Mouse (Mus musculus): ENCODE measurements at regions not wholly inside any gene's neighbourhood (a gene's known extent, or its start where the extent isn't known, plus 50 kb on each side); places are given as distances from the start of the nearest gene placed in this dataset.

GRCm38 (mm10) chr1:183504103-183504841 lies 86.3 kb downstream of the Hhipl2 start:
- H3K9ac ChIP-seq (replicated peaks; ENCODE audit: low read depth, low read length): no peak overlapping the region
- no peaks in the 10 kb centered on the region for H3K4me1 ChIP-seq (ENCODE audit: control insufficient read depth, insufficient read depth, low read length)
- no peak overlapping the region for H3K4me2 ChIP-seq (replicated peaks; ENCODE audit: low read depth, low read length)
- H3K4me3 ChIP-seq (ENCODE audit: low read depth, low read length): no peak overlapping the region
- WGBS: 91% methylated on average over 14 of the region's 14 CpGs
- ATAC-seq (ENCODE audit: insufficient number of reproducible peaks, insufficient read depth, low FRiP score, low read depth): no peak
- H3K9me3 ChIP-seq (ENCODE audit: control insufficient read depth, low read depth, low read length): no peaks in the 10 kb centered on the region
- H3K27me3 ChIP-seq (ENCODE audit: control insufficient read depth, insufficient read depth, low read length): no peaks in the 10 kb centered on the region
- no peaks in the 10 kb centered on the region for H3K36me3 ChIP-seq (ENCODE audit: control insufficient read depth, insufficient read depth, low read length)
- no peak overlapping the region for H3K27ac ChIP-seq (ENCODE audit: low read length)

GRCm38 (mm10) chr1:183507893-183508292 lies 89.9 kb downstream of the Hhipl2 start:
- Histone ChIP-seq H3K9me3 (ENCODE audit: control insufficient read depth, low read depth, low read length) (no peaks in the 10 kb centered on the region), H3K27ac (ENCODE audit: low read length) (no peak overlapping the region), H3K4me1 (ENCODE audit: control insufficient read depth, insufficient read depth, low read length) (no peaks in the 10 kb centered on the region), H3K27me3 (ENCODE audit: control insufficient read depth, insufficient read depth, low read length) (no peaks in the 10 kb centered on the region), H3K36me3 (ENCODE audit: control insufficient read depth, insufficient read depth, low read length) (no peaks in the 10 kb centered on the region), H3K9ac (replicated peaks; ENCODE audit: low read depth, low read length) (no peak overlapping the region), H3K4me3 (ENCODE audit: low read depth, low read length) (no peak overlapping the region), H3K4me2 (replicated peaks; ENCODE audit: low read depth, low read length) (no peak overlapping the region)
- 85% methylated on average over 2 of the region's 2 CpGs for WGBS
- no peak for ATAC-seq (ENCODE audit: insufficient number of reproducible peaks, insufficient read depth, low FRiP score, low read depth)

- no peaks in the 10 kb centered on the region for H3K9me3 ChIP-seq (ENCODE audit: control insufficient read depth, low read depth, low read length)
- H3K27me3 ChIP-seq (ENCODE audit: control insufficient read depth, insufficient read depth, low read length): no peaks in the 10 kb centered on the region
- no peaks in the 10 kb centered on the region for H3K4me1 ChIP-seq (ENCODE audit: control insufficient read depth, insufficient read depth, low read length)
- no peak overlapping the region for H3K4me3 ChIP-seq (ENCODE audit: low read depth, low read length)
- 72% methylated on average over 10 of the region's 10 CpGs for WGBS
- no peaks in the 10 kb centered on the region for H3K36me3 ChIP-seq (ENCODE audit: control insufficient read depth, insufficient read depth, low read length)
- no peak overlapping the region for H3K9ac ChIP-seq (replicated peaks; ENCODE audit: low read depth, low read length)
- no peak for ATAC-seq (ENCODE audit: insufficient number of reproducible peaks, insufficient read depth, low FRiP score, low read depth)
- no peak overlapping the region for H3K27ac ChIP-seq (ENCODE audit: low read length)
- no peak overlapping the region for H3K4me2 ChIP-seq (replicated peaks; ENCODE audit: low read depth, low read length)
Measured at GRCm38 (mm10) chr1:183510759-183511158, 92.7 kb downstream of the Hhipl2 start.

GRCm38 (mm10) chr1:183513876-183514275 lies 95.9 kb downstream of the Hhipl2 start:
- no peak for ATAC-seq (ENCODE audit: insufficient number of reproducible peaks, insufficient read depth, low FRiP score, low read depth)
- H3K4me1 ChIP-seq (ENCODE audit: control insufficient read depth, insufficient read depth, low read length): no peaks in the 10 kb centered on the region
- no peaks in the 10 kb centered on the region for H3K27me3 ChIP-seq (ENCODE audit: control insufficient read depth, insufficient read depth, low read length)
- no peak overlapping the region for H3K9ac ChIP-seq (replicated peaks; ENCODE audit: low read depth, low read length)
- no peak overlapping the region for H3K27ac ChIP-seq (ENCODE audit: low read length)
- 77% methylated on average over 3 of the region's 3 CpGs for WGBS
- H3K9me3 ChIP-seq (ENCODE audit: control insufficient read depth, low read depth, low read length): no peaks in the 10 kb centered on the region
- no peak overlapping the region for H3K4me2 ChIP-seq (replicated peaks; ENCODE audit: low read depth, low read length)
- no peak overlapping the region for H3K4me3 ChIP-seq (ENCODE audit: low read depth, low read length)
- no peaks in the 10 kb centered on the region for H3K36me3 ChIP-seq (ENCODE audit: control insufficient read depth, insufficient read depth, low read length)

- Histone ChIP-seq H3K36me3 (ENCODE audit: control insufficient read depth, insufficient read depth, low read length) (no peaks in the 10 kb centered on the region), H3K4me3 (ENCODE audit: low read depth, low read length) (no peak overlapping the region), H3K9ac (replicated peaks; ENCODE audit: low read depth, low read length) (no peak overlapping the region), H3K4me1 (ENCODE audit: control insufficient read depth, insufficient read depth, low read length) (no peaks in the 10 kb centered on the region), H3K9me3 (ENCODE audit: control insufficient read depth, low read depth, low read length) (no peaks in the 10 kb centered on the region), H3K27ac (ENCODE audit: low read length) (no peak overlapping the region), H3K4me2 (replicated peaks; ENCODE audit: low read depth, low read length) (no peak overlapping the region), H3K27me3 (ENCODE audit: control insufficient read depth, insufficient read depth, low read length) (no peaks in the 10 kb centered on the region)
- no peak for ATAC-seq (ENCODE audit: insufficient number of reproducible peaks, insufficient read depth, low FRiP score, low read depth)
- WGBS: 76% methylated on average over 15 of the region's 15 CpGs
Measured at GRCm38 (mm10) chr1:183514281-183514983, 96.4 kb downstream of the Hhipl2 start.

GRCm38 (mm10) chr1:183514984-183515287 lies 96.9 kb downstream of the Hhipl2 start:
- ATAC-seq (ENCODE audit: insufficient number of reproducible peaks, insufficient read depth, low FRiP score, low read depth): no peak

GRCm38 (mm10) chr1:183516167-183516566 lies 98.2 kb downstream of the Hhipl2 start:
- no peak for ATAC-seq (ENCODE audit: insufficient number of reproducible peaks, insufficient read depth, low FRiP score, low read depth)
- Histone ChIP-seq H3K9me3 (ENCODE audit: control insufficient read depth, low read depth, low read length) (no peaks in the 10 kb centered on the region), H3K4me3 (ENCODE audit: low read depth, low read length) (no peak overlapping the region), H3K27me3 (ENCODE audit: control insufficient read depth, insufficient read depth, low read length) (no peaks in the 10 kb centered on the region), H3K27ac (ENCODE audit: low read length) (no peak overlapping the region), H3K36me3 (ENCODE audit: control insufficient read depth, insufficient read depth, low read length) (no peaks in the 10 kb centered on the region), H3K4me2 (replicated peaks; ENCODE audit: low read depth, low read length) (no peak overlapping the region), H3K4me1 (ENCODE audit: control insufficient read depth, insufficient read depth, low read length) (no peaks in the 10 kb centered on the region), H3K9ac (replicated peaks; ENCODE audit: low read depth, low read length) (no peak overlapping the region)
- WGBS: 60% methylated on average over 4 of the region's 4 CpGs

More at GRCm38 (mm10) chr1:183514984-183515287, 96.9 kb downstream of the Hhipl2 start:
- Histone ChIP-seq H3K4me2 (replicated peaks; ENCODE audit: low read depth, low read length) (no peak overlapping the region), H3K4me3 (ENCODE audit: low read depth, low read length) (no peak overlapping the region), H3K9me3 (ENCODE audit: control insufficient read depth, low read depth, low read length) (no peaks in the 10 kb centered on the region), H3K4me1 (ENCODE audit: control insufficient read depth, insufficient read depth, low read length) (no peaks in the 10 kb centered on the region), H3K27me3 (ENCODE audit: control insufficient read depth, insufficient read depth, low read length) (no peaks in the 10 kb centered on the region), H3K9ac (replicated peaks; ENCODE audit: low read depth, low read length) (no peak overlapping the region), H3K27ac (ENCODE audit: low read length) (no peak overlapping the region), H3K36me3 (ENCODE audit: control insufficient read depth, insufficient read depth, low read length) (no peaks in the 10 kb centered on the region)
- 66% methylated on average over 2 of the region's 2 CpGs for WGBS

- H3K27me3 ChIP-seq (ENCODE audit: control insufficient read depth, insufficient read depth, low read length): no peaks in the 10 kb centered on the region
- H3K36me3 ChIP-seq (ENCODE audit: control insufficient read depth, insufficient read depth, low read length): no peaks in the 10 kb centered on the region
- no peak for ATAC-seq (ENCODE audit: insufficient number of reproducible peaks, insufficient read depth, low FRiP score, low read depth)
- H3K9me3 ChIP-seq (ENCODE audit: control insufficient read depth, low read depth, low read length): no peaks in the 10 kb centered on the region
- H3K27ac ChIP-seq (ENCODE audit: low read length): no peak overlapping the region
- no peaks in the 10 kb centered on the region for H3K4me1 ChIP-seq (ENCODE audit: control insufficient read depth, insufficient read depth, low read length)
- no peak overlapping the region for H3K4me3 ChIP-seq (ENCODE audit: low read depth, low read length)
- no peak overlapping the region for H3K9ac ChIP-seq (replicated peaks; ENCODE audit: low read depth, low read length)
- no peak overlapping the region for H3K4me2 ChIP-seq (replicated peaks; ENCODE audit: low read depth, low read length)
- 78% methylated on average over 4 of the region's 4 CpGs for WGBS
Measured at GRCm38 (mm10) chr1:183517236-183517635, 99.2 kb downstream of the Hhipl2 start.
